Comparison of ENCODE assay signal across 13 mouse cellular contexts in the genomic region with DNA sequence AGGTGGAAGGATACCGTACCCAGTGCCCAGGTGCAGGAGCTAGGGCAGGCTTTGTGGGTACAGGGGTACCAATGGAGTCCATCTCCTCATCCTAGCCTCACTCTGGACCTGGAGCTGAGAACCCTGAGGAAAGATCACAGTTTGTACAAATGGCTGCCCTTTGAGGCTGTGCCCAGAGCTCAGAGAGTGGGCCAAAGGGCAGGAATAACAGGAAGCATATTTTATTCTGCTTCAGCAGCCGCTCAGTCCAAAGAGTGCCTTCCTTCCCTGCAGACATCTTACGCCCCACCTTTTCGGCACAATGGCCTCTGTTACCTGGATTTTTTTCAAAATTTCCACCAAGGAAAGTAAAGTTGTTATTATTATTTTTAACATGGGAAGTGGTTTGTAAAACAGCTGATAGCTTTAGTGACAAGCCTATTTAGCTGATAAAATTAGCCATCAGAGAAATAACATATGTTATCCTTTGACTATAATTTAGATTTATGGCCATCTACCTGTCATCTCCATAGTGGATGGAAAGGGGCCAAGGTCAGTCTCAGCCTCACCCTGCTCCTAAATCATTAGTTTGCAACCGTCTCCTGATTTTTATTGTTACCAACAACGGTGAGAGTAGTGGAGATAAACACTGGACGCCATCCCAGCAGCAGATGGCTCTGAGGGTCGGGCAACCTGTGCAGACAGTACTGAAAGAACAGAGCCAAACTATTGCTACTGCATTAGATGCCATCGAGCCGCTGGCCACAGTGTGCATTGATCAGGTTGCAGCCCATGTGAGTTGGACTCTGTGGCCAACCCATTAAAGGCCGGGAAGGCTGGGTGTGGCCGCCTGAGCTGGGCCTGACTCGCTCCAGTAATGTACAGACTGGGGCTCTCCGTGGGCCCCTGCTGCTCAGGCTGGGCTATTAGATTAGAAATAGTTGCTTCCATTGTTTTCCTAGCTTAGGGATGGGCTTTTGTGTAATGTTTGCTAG.
A peak's percentile ranks its signal among the peaks of the same experiment; 100 is the strongest.
DNase-seq lines count a peak whose midpoint lies in the region; ATAC-seq and TF ChIP-seq lines count a peak whose summit lies in the region.
"Had no signal": no experiment of that assay in that cellular context is flagged by ENCODE, and none has a peak within 500 bp of the region (broad histone marks: within the 10 kb centered on the region; RNA-seq: fewer than 3 reads in every experiment).

No protein-coding gene starts in this region.

- WGBS in cerebellum, adult 2 months, result 19% methylated on average over 14 of the region's 14 CpGs
- WGBS in intestine, postnatal 0 days, result 33% methylated on average over 14 of the region's 14 CpGs
- 70% methylated on average over 14 of the region's 14 CpGs for WGBS in forebrain, embryonic 14.5 days

- H3K4me2 ChIP-seq in intestine, postnatal 0 days (replicated peaks; ENCODE audit: low read depth), result peak overlapping the region; percentile 25; the same call in 1 of the 2 replicates
- no peak overlapping the region for H3K4me2 ChIP-seq in forebrain, embryonic 14.5 days (ENCODE audit: low read length)
- H3K4me2 ChIP-seq: limb, embryonic 13.5 days; lung, embryonic 15.5 days had no signal

- H3K36me3 ChIP-seq in intestine, postnatal 0 days (ENCODE audit: control insufficient read depth, insufficient read depth), result no peaks in the 10 kb centered on the region
- H3K36me3 ChIP-seq in forebrain, embryonic 14.5 days (ENCODE audit: control insufficient read depth, insufficient read depth, low read length), result no peaks in the 10 kb centered on the region
- H3K36me3 ChIP-seq: limb, embryonic 13.5 days; lung, embryonic 15.5 days had no signal

- DNase-seq in kidney, adult 8-10 months, result peak; percentile 24 to 25
- DNase-seq in kidney, postnatal 4 days, result no peak
- DNase-seq in R1 (ENCODE audit: low read depth, low spot score), result peak; percentile 70
- peak; percentile 66 to 72 for DNase-seq in cerebellum, adult 2 months
- DNase-seq in ovary, adult 18-20 months (ENCODE audit: low spot score), result no peak
- no peak for DNase-seq in spleen, adult 12 weeks (ENCODE audit: low spot score)
- DNase-seq in forebrain, embryonic 14.5 days (ENCODE audit: low spot score), result no peak
- DNase-seq: retina, postnatal 1 day had no signal

- H3K27me3 ChIP-seq in cerebellum, adult 2 months (ENCODE audit: control insufficient read depth, insufficient read depth, low read length), result no peaks in the 10 kb centered on the region
- no peaks in the 10 kb centered on the region for H3K27me3 ChIP-seq in intestine, postnatal 0 days (replicated peaks; ENCODE audit: control insufficient read depth, insufficient read depth, low read length)
- H3K27me3 ChIP-seq in forebrain, embryonic 14.5 days (replicated peaks; ENCODE audit: control insufficient read depth, insufficient read depth, low read length), result no peaks in the 10 kb centered on the region
- H3K27me3 ChIP-seq: limb, embryonic 13.5 days; lung, embryonic 15.5 days; Patski had no signal

- no peak for TF ChIP-seq CTCF in cerebellum, adult 2 months (IDR thresholded peaks at IDR 0.05; ENCODE audit: borderline replicate concordance, insufficient read depth, low read depth, low read length)
- TF ChIP-seq CTCF in intestine, postnatal 0 days (IDR thresholded peaks at IDR 0.05; ENCODE audit: low read depth), result no peak

- H3K4me1 ChIP-seq in cerebellum, adult 2 months (ENCODE audit: control insufficient read depth, insufficient read depth, low read length), result peaks cover 21% of the 10 kb centered on the region
- peaks cover 10% of the 10 kb centered on the region; the same call in 1 of the 2 replicates for H3K4me1 ChIP-seq in intestine, postnatal 0 days (replicated peaks; ENCODE audit: control insufficient read depth, insufficient read depth, low read length)
- no peaks in the 10 kb centered on the region for H3K4me1 ChIP-seq in forebrain, embryonic 14.5 days (ENCODE audit: control insufficient read depth, insufficient read depth, low read length)
- H3K4me1 ChIP-seq: lung, embryonic 15.5 days had no signal

- no peaks in the 10 kb centered on the region for H3K9me3 ChIP-seq in intestine, postnatal 0 days (ENCODE audit: control insufficient read depth)
- H3K9me3 ChIP-seq in forebrain, embryonic 14.5 days (replicated peaks; ENCODE audit: control insufficient read depth, low read length), result 0 out of 2 replicates have a peak, but pooled peaks cover 5% of the 10 kb centered on the region
- H3K9me3 ChIP-seq: lung, embryonic 15.5 days had no signal

- H3K27ac ChIP-seq in cerebellum, adult 2 months (ENCODE audit: insufficient read depth, low read length), result peak overlapping the region; percentile 79
- H3K27ac ChIP-seq in intestine, postnatal 0 days (ENCODE audit: low read depth, low read length), result peak overlapping the region; percentile 64
- no peak overlapping the region for H3K27ac ChIP-seq in forebrain, embryonic 14.5 days (ENCODE audit: low read depth, low read length)
- H3K27ac ChIP-seq: limb, embryonic 13.5 days; lung, embryonic 15.5 days had no signal

- H3K4me3 ChIP-seq in cerebellum, adult 2 months (replicated peaks; ENCODE audit: insufficient read depth, low read depth, low read length), result no peak overlapping the region
- no peak overlapping the region for H3K4me3 ChIP-seq in intestine, postnatal 0 days (ENCODE audit: low read depth, low read length)
- H3K4me3 ChIP-seq in forebrain, embryonic 14.5 days (ENCODE audit: low read depth, low read length), result no peak overlapping the region
- H3K4me3 ChIP-seq: erythroblast, embryonic 14.5 days; limb, embryonic 13.5 days; lung, embryonic 15.5 days had no signal

- TF ChIP-seq POLR2A in cerebellum, adult 2 months (IDR thresholded peaks at IDR 0.05; ENCODE audit: borderline replicate concordance, insufficient read depth, low read length), result no peak

- ATAC-seq in intestine, postnatal 0 days, result peak; percentile 82
- no peak for ATAC-seq in forebrain, embryonic 14.5 days
- ATAC-seq: Patski had no signal

- no peak overlapping the region for H3K9ac ChIP-seq in intestine, postnatal 0 days (ENCODE audit: low read depth, low read length)
- no peak overlapping the region for H3K9ac ChIP-seq in forebrain, embryonic 14.5 days (ENCODE audit: low read length)
- H3K9ac ChIP-seq: limb, embryonic 13.5 days; lung, embryonic 15.5 days had no signal

Comparison
In these comparisons a context has a peak if more than half of its experiments do, and no peak if none do; other contexts are left out.
1. DNase-seq: peak in kidney, adult 8-10 months (2 of 2), R1 (single experiment) and cerebellum, adult 2 months (2 of 2); none in kidney, postnatal 4 days (0 of 2), ovary, adult 18-20 months (single experiment), spleen, adult 12 weeks (single experiment) and forebrain, embryonic 14.5 days (single experiment).